Mouse (Mus musculus) liver, adult 2 months (tissue): ENCODE data around the gene Foxn2. TPM values are rescaled to one million over a fixed set of nuclear protein-coding genes. Genes with fewer than 3 reads are reported as not detected.
A peak's percentile ranks its signal among the peaks of the same experiment; 100 is the strongest.
"Not testable (repeated sequence)": the region's sequence is repeated elsewhere in the genome, so short reads cannot be mapped to it uniquely, and the experiment has no call there.

Source experiments
- DNase-seq: peaks from one replicate; pipeline ENCODE4 v3.0.0-alpha.2; 2011; ENCODE audit warnings: low read depth, low spot score; ENCODE audit errors: extremely low read depth
- H3K27ac ChIP-seq: fragments of 200-500 bp; replicated peaks from 2 replicates; pipeline ENCODE4 v1.5.1; 2012; ENCODE audit warnings: low read depth, mild to moderate bottlenecking, control low read depth, inconsistent platforms, low read length; ENCODE audit not compliant: insufficient read depth
- H3K27me3 ChIP-seq: fragments of 200-500 bp; 2 replicates; pipeline ENCODE4 v1.6.1; 2012; ENCODE audit warnings: mild to moderate bottlenecking, moderate library complexity, low read length, inconsistent platforms; ENCODE audit not compliant: control insufficient read depth, insufficient read depth
- H3K36me3 ChIP-seq: fragments of 200-500 bp; 2 replicates; pipeline ENCODE4 v1.6.1; 2012; ENCODE audit warnings: low read length, inconsistent platforms; ENCODE audit not compliant: control insufficient read depth, insufficient read depth
- H3K4me1 ChIP-seq: fragments of 200-500 bp; 2 replicates; pipeline ENCODE4 v1.6.1; 2011; ENCODE audit warnings: low read length; ENCODE audit not compliant: control insufficient read depth, insufficient read depth
- H3K4me3 ChIP-seq: fragments of 200-500 bp; 2 replicates; pipeline ENCODE4 v1.5.1; 2011; ENCODE audit warnings: low read depth, mild to moderate bottlenecking, control low read depth, low read length, moderate library complexity; ENCODE audit not compliant: insufficient read depth
- H3K79me2 ChIP-seq: fragments of 200-500 bp; 2 replicates; pipeline ENCODE4 v1.6.1; 2012; ENCODE audit warnings: inconsistent platforms, mild to moderate bottlenecking, low read length, moderate library complexity; ENCODE audit not compliant: control insufficient read depth, insufficient read depth
- H3K9ac ChIP-seq: fragments of 200-500 bp; 2 replicates; pipeline ENCODE4 v1.6.1; 2012; ENCODE audit warnings: low read depth, mild to moderate bottlenecking, control low read depth, inconsistent platforms, low read length
- CTCF ChIP-seq: fragments of 200-500 bp; IDR thresholded peaks from 2 replicates; pipeline ENCODE4 v1.5.1; 2011; ENCODE audit warnings: low read depth, low read length, control low read depth
- POLR2A ChIP-seq: fragments of 200-500 bp; IDR thresholded peaks from 2 replicates; pipeline ENCODE4 v1.6.1; 2011; ENCODE audit warnings: low read length, control low read depth; ENCODE audit not compliant: insufficient read depth; ENCODE audit errors: extremely low read depth
- WGBS: fragments of 180-500 bp; shearing (Covaris S2); methylation state at CpG from one replicate; pipeline ENCODE4 v1.1.7; 2018; 5-methylcytosine and 5-hydroxymethylcytosine counted together
- polyA plus RNA-seq: library from polyadenylated mRNA; depleted of rRNA; stranded (reverse); fragments of >200 nt; gene quantifications from 2 replicates; pipeline ENCODE4 v1.2.3, GENCODE M21; 2012
- total RNA-seq: library from RNA; depleted of rRNA; stranded (reverse); fragments of >200 nt; gene quantifications from 2 replicates; pipeline ENCODE4 v1.2.3, GENCODE M21; 2014

Foxn2 gene
- total and polyA plus RNA-seq, 2 experiments: 2.9 to 12.3 TPM

- WGBS: 86% methylated on average over 4 of the region's 4 CpGs
- TF ChIP-seq POLR2A (no peak), CTCF (no peak)
Observed at GRCm38 (mm10) chr17:88436284-88436683, 4.2 kb upstream of the Foxn2 start.

GRCm38 (mm10) chr17:88436749-88437148 lies 3.8 kb upstream of the Foxn2 start:
- H3K27ac ChIP-seq, H3K27me3 ChIP-seq, DNase-seq, H3K9ac ChIP-seq, H3K79me2 ChIP-seq, H3K4me1 ChIP-seq, H3K4me3 ChIP-seq, H3K36me3 ChIP-seq: not testable (repeated sequence)
- WGBS: 98% methylated on average over 5 of the region's 5 CpGs

More at GRCm38 (mm10) chr17:88436284-88436683, 4.2 kb upstream of the Foxn2 start:
- no peaks in the 10 kb centered on the region for H3K27me3 ChIP-seq
- no peaks in the 10 kb centered on the region for H3K4me1 ChIP-seq
- H3K27ac ChIP-seq: no peak overlapping the region
- H3K36me3 ChIP-seq: no peaks in the 10 kb centered on the region
- 0 out of 2 replicates have a peak, but pooled peaks cover 5% of the 10 kb centered on the region for H3K79me2 ChIP-seq
- H3K9ac ChIP-seq: no peak overlapping the region
- no peak for DNase-seq
- H3K4me3 ChIP-seq: no peak overlapping the region

- 90% methylated on average over 1 of the region's 1 CpGs for WGBS
- no peak overlapping the region for H3K4me3 ChIP-seq
- no peaks in the 10 kb centered on the region for H3K4me1 ChIP-seq
- TF ChIP-seq CTCF: no peak
- no peak for TF ChIP-seq POLR2A
- no peaks in the 10 kb centered on the region for H3K27me3 ChIP-seq
- no peak for DNase-seq
- H3K27ac ChIP-seq: no peak overlapping the region
- H3K79me2 ChIP-seq: 0 out of 2 replicates have a peak, but pooled peaks cover 5% of the 10 kb centered on the region
- no peaks in the 10 kb centered on the region for H3K36me3 ChIP-seq
- no peak overlapping the region for H3K9ac ChIP-seq
Observed at GRCm38 (mm10) chr17:88437391-88437790, 3.1 kb upstream of the Foxn2 start.

GRCm38 (mm10) chr17:88439536-88440050 lies 918 bp upstream of the Foxn2 start:
- Histone ChIP-seq H3K27me3 (no peaks in the 10 kb centered on the region), H3K27ac (no peak overlapping the region), H3K79me2 (peaks cover 12% of the 10 kb centered on the region; the same call in 1 of the 2 replicates), H3K9ac (no peak overlapping the region), H3K4me1 (peaks cover 3% of the 10 kb centered on the region), H3K36me3 (no peaks in the 10 kb centered on the region), H3K4me3 (no peak overlapping the region)
- no peak for DNase-seq
- WGBS: 85% methylated on average over 12 of the region's 12 CpGs
- no peak for TF ChIP-seq POLR2A
- TF ChIP-seq CTCF: no peak

GRCm38 (mm10) chr17:88441001-88441431 lies 505 bp downstream of the Foxn2 start:
- WGBS: under 1% methylated on average over 54 of the region's 55 CpGs

GRCm38 (mm10) chr17:88441432-88442174 lies 1.1 kb downstream of the Foxn2 start:
- H3K36me3 ChIP-seq: no peaks in the 10 kb centered on the region
- H3K27ac ChIP-seq: peak overlapping the region; percentile 91
- H3K4me3 ChIP-seq: peak overlapping the region; percentile 74
- peaks cover 23% of the 10 kb centered on the region; the same call in 1 of the 2 replicates for H3K79me2 ChIP-seq
- H3K27me3 ChIP-seq: no peaks in the 10 kb centered on the region
- peaks cover 6% of the 10 kb centered on the region for H3K4me1 ChIP-seq
- WGBS: under 1% methylated on average over 47 of the region's 48 CpGs
- peak overlapping the region; percentile 98 for H3K9ac ChIP-seq
- TF ChIP-seq CTCF: peak; percentile 10; the same call in 1 of the 2 replicates
- TF ChIP-seq POLR2A: 0 out of 2 replicates have a peak, but pooled peaks have one; percentile 25
- DNase-seq: peak; percentile 95

More at GRCm38 (mm10) chr17:88441001-88441431, 505 bp downstream of the Foxn2 start:
- Histone ChIP-seq H3K27me3 (no peaks in the 10 kb centered on the region), H3K4me3 (peak overlapping the region; percentile 74), H3K9ac (peak overlapping the region; percentile 98), H3K36me3 (no peaks in the 10 kb centered on the region), H3K27ac (peak overlapping the region; percentile 91), H3K4me1 (peaks cover 3% of the 10 kb centered on the region), H3K79me2 (peaks cover 18% of the 10 kb centered on the region; the same call in 1 of the 2 replicates)
- no peak for TF ChIP-seq CTCF
- no peak for TF ChIP-seq POLR2A
- no peak for DNase-seq
